21 mouse cellular contexts compared by ENCODE assay signal in the genomic region with DNA sequence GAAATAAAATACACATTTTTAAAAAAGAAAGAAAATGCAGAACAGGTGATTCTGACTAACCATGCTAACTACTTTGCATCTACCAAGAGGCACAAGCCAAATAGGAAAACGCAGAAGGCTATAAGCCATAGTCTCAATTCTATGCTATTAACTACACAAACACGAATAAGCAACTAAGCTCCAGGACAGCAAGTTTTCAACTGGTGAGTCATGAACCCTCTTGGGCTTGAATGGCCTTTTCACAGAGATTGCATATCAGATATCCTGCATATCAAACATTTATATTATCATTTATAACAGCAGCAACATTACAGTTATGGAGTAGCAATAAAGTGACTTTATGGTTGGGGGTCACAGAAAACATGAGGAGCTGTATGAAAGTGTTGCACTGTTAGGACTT.
DNase-seq lines count a peak whose midpoint lies in the region; ATAC-seq and TF ChIP-seq lines count a peak whose summit lies in the region.
"Had no signal": no experiment of that assay in that cellular context is flagged by ENCODE, and none has a peak within 500 bp of the region (broad histone marks: within the 10 kb centered on the region; RNA-seq: fewer than 3 reads in every experiment).

No protein-coding gene starts in this region.

- no peaks in the 10 kb centered on the region for H3K27me3 ChIP-seq in Patski
- no peaks in the 10 kb centered on the region for H3K27me3 ChIP-seq in midbrain, embryonic 11.5 days (ENCODE audit: control insufficient read depth, insufficient read depth, low read length)
- H3K27me3 ChIP-seq: embryonic facial prominence, embryonic 13.5 days; embryonic facial prominence, embryonic 15.5 days; forebrain, embryonic 13.5 days; forebrain, embryonic 15.5 days had no signal

- POLR2A ChIA-PET in Patski (lab: Charles Lee) = interaction anchor here (0.5 kb wide), 1 partner anchor 16 kb away, joined by 7 read pairs; no protein-coding TSS in a partner anchor

- in situ Hi-C loops in Patski (cut with MboI; ENCODE audit: low pct_unique_long_range_greater_than_20kb) = no loop called here

- H3K4me3 ChIP-seq in midbrain, embryonic 11.5 days (ENCODE audit: low read depth, low read length) = no peak overlapping the region
- H3K4me3 ChIP-seq: embryonic facial prominence, embryonic 13.5 days; embryonic facial prominence, embryonic 15.5 days; forebrain, embryonic 13.5 days; forebrain, embryonic 15.5 days had no signal

- no peak for TF ChIP-seq CTCF in Patski (IDR thresholded peaks at IDR 0.05)

- CTCF ChIA-PET in Patski (lab: Charles Lee) = interaction anchor here (1.6 kb wide), 1 partner anchor 11 kb away, joined by 3 read pairs; no protein-coding TSS in a partner anchor

- H3K27ac ChIP-seq in midbrain, embryonic 11.5 days (ENCODE audit: low read depth, low read length) = no peak overlapping the region
- H3K27ac ChIP-seq: embryonic facial prominence, embryonic 13.5 days; embryonic facial prominence, embryonic 15.5 days; forebrain, embryonic 13.5 days; forebrain, embryonic 15.5 days had no signal

- peak; percentile 74 for ATAC-seq in Patski
- ATAC-seq in midbrain, embryonic 11.5 days (ENCODE audit: low FRiP score) = no peak
- ATAC-seq: forebrain, embryonic 13.5 days; forebrain, embryonic 15.5 days had no signal

- no peaks in the 10 kb centered on the region for H3K9me3 ChIP-seq in midbrain, embryonic 11.5 days (ENCODE audit: control insufficient read depth, low read length)
- H3K9me3 ChIP-seq: embryonic facial prominence, embryonic 13.5 days; embryonic facial prominence, embryonic 15.5 days; forebrain, embryonic 13.5 days; forebrain, embryonic 15.5 days had no signal

- H3K4me1 ChIP-seq in midbrain, embryonic 11.5 days (ENCODE audit: control insufficient read depth, insufficient read depth, low read length) = no peaks in the 10 kb centered on the region
- H3K4me1 ChIP-seq: embryonic facial prominence, embryonic 13.5 days had no signal

- H3K4me2 ChIP-seq in midbrain, embryonic 11.5 days = no peak overlapping the region
- H3K4me2 ChIP-seq: embryonic facial prominence, embryonic 13.5 days; embryonic facial prominence, embryonic 15.5 days; forebrain, embryonic 13.5 days; forebrain, embryonic 15.5 days had no signal

- H3K9ac ChIP-seq in midbrain, embryonic 11.5 days (ENCODE audit: low read length) = no peak overlapping the region
- H3K9ac ChIP-seq: embryonic facial prominence, embryonic 13.5 days; embryonic facial prominence, embryonic 15.5 days; forebrain, embryonic 13.5 days; forebrain, embryonic 15.5 days; forebrain, postnatal 0 days had no signal

- no peaks in the 10 kb centered on the region for H3K36me3 ChIP-seq in midbrain, embryonic 11.5 days (ENCODE audit: control insufficient read depth, insufficient read depth, low read length)
- H3K36me3 ChIP-seq: embryonic facial prominence, embryonic 13.5 days; embryonic facial prominence, embryonic 15.5 days; forebrain, embryonic 15.5 days had no signal

- 93% methylated on average over 2 of the region's 2 CpGs for WGBS in midbrain, embryonic 11.5 days

- DNase-seq in 3T3-L1 (ENCODE audit: low read depth, low spot score) (peak; percentile 74), 416B (ENCODE audit: low read depth) (peak; percentile 33), Patski (ENCODE audit: low read depth, low spot score) (no peak)
- DNase-seq in spleen, postnatal 36 days (ENCODE audit: low spot score in 2 of 2) = no peak
- DNase-seq in midbrain, embryonic 11.5 days (ENCODE audit: low spot score, missing footprints) = no peak
- DNase-seq in heart, adult 8-10 months (ENCODE audit: low spot score) = no peak
- DNase-seq: adrenal gland, adult 2 months; adrenal gland, postnatal 10 days; adrenal gland, postnatal 25 days; cerebellum, adult 11 months; cerebellum, adult 18-20 months; cerebellum, adult 8-10 months; cerebellum, adult 9-11 months; cerebellum, postnatal 14 days; cerebellum, postnatal 36 days; embryo, embryonic 11 days had no signal

Comparison
In these comparisons a context has a peak if more than half of its experiments do, and no peak if none do; other contexts are left out.
1. DNase-seq: peak in 3T3-L1 (single experiment) and 416B (single experiment); none in Patski (single experiment), spleen, postnatal 36 days (0 of 2), midbrain, embryonic 11.5 days (single experiment) and heart, adult 8-10 months (single experiment).